Mouse (Mus musculus): ENCODE measurements at regions not wholly inside any gene's neighbourhood (a gene's known extent, or its start where the extent isn't known, plus 50 kb on each side); places are given as distances from the start of the nearest gene placed in this dataset.
A peak's percentile ranks its signal among the peaks of the same experiment; 100 is the strongest.

DNA sequence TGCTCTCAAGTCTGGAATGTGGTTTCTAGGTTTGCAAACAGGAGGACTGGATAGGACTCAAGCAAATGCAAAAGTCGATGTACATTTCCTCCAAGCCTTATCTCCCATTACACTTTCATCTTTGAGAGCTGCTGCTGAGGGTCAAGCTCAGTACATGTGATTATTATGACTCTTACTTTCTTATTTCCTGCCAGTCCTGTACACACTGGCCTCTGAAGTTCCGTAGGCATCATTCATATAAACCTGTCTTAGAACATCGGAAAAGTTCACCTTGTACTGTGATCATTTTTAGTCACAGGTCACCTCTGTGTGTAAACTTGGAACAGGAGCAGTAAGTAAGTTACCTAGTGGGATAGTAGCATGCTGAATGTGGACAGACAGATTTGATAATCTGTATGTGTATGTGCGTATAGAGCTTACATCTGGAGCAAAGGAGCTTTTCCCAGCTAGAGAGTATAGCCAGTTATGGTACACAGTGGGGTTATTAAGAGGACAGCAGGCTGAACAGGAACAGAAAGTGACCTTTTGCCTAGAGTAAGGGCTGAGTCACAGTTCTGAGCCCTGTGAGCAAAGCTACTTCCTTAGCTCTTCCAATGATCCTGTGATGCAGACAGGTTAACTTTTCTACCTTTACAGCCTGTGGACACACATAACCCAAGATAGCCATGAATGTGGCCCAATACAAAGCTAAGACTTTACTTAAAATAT is 319.2 kb upstream of the 4930452B06Rik start:
- Histone ChIP-seq H3K27ac (replicated peaks; ENCODE audit: low read depth, low read length) (no peak overlapping the region), H3K27me3 (ENCODE audit: control insufficient read depth, insufficient read depth, low read length) (no peaks in the 10 kb centered on the region), H3K4me2 (ENCODE audit: low read depth, low read length) (no peak overlapping the region), H3K9ac (replicated peaks; ENCODE audit: low read length) (no peak overlapping the region), H3K9me3 (replicated peaks; ENCODE audit: control insufficient read depth, low read length) (no peaks in the 10 kb centered on the region), H3K36me3 (replicated peaks; ENCODE audit: control insufficient read depth, insufficient read depth, low read depth, low read length) (no peaks in the 10 kb centered on the region), H3K4me1 (ENCODE audit: control insufficient read depth, insufficient read depth, low read length) (no peaks in the 10 kb centered on the region), H3K4me3 (ENCODE audit: low read depth, low read length) (no peak overlapping the region)
- ATAC-seq (replicated peaks; ENCODE audit: insufficient number of reproducible peaks, low FRiP score, low TSS enrichment, low read depth) = no peak
- WGBS = 88% methylated on average over 4 of the region's 4 CpGs
- no peak for DNase-seq (ENCODE audit: low spot score)

DNA sequence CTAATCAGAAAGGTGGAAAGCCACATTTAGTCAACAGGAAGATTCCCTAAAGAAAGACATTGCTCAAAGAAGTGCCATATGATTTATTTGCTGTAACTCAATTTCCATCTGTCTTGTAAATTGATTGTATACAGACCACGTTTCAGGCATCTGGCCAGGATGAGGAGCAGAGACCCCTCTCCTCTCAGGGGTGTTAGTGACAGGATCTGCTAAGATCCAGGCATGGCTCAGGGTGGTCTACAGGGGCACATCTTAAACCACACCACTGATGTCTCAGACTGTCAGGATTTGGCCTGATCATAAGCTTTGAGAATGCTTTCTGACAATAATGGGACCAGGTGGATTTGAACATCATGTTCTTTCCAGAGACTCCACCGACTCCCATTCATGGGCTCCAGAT is 295.5 kb upstream of the 4930452B06Rik start:
- no peaks in the 10 kb centered on the region for H3K4me1 ChIP-seq (ENCODE audit: control insufficient read depth, insufficient read depth, low read length)
- no peaks in the 10 kb centered on the region for H3K9me3 ChIP-seq (replicated peaks; ENCODE audit: control insufficient read depth, low read length)
- WGBS = 50% methylated on average over 2 of the region's 2 CpGs
- ATAC-seq (replicated peaks; ENCODE audit: insufficient number of reproducible peaks, low FRiP score, low TSS enrichment, low read depth) (no peak), DNase-seq (ENCODE audit: low spot score) (peak; percentile 22)
- H3K27ac ChIP-seq (replicated peaks; ENCODE audit: low read depth, low read length) = no peak overlapping the region
- H3K27me3 ChIP-seq (ENCODE audit: control insufficient read depth, insufficient read depth, low read length) = no peaks in the 10 kb centered on the region
- no peak overlapping the region for H3K4me2 ChIP-seq (ENCODE audit: low read depth, low read length)
- no peak overlapping the region for H3K9ac ChIP-seq (replicated peaks; ENCODE audit: low read length)
- H3K4me3 ChIP-seq (ENCODE audit: low read depth, low read length) = no peak overlapping the region
- H3K36me3 ChIP-seq (replicated peaks; ENCODE audit: control insufficient read depth, insufficient read depth, low read depth, low read length) = no peaks in the 10 kb centered on the region

DNA sequence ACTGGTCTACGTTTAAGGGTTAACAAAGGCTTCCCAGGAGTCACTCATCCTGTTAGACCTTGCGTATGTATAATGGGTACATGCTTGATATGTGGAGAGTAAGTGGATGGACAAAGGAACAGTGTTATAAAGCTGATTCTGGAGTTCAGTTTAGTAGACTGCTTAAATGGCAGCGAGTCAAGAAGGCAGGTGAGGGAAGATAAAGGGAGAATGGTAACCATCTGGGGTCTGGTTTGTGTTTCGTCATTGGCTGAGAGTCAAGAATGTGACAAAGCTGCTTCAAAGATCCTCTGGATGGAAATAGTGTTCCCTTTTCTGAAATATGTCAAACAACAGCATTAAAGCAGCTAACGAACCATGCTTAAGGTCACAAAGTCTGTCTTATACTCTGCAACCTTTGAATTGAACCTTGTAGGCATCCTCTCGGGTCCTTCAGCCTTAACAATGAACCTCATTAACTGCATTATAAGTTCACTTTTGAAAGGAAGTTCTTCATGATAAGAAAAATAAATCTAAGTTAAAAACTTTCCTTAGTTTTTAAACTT is 286.9 kb upstream of the 4930452B06Rik start:
- H3K4me2 ChIP-seq (ENCODE audit: low read depth, low read length) = no peak overlapping the region
- no peaks in the 10 kb centered on the region for H3K27me3 ChIP-seq (ENCODE audit: control insufficient read depth, insufficient read depth, low read length)
- H3K9ac ChIP-seq (replicated peaks; ENCODE audit: low read length) = no peak overlapping the region
- no peaks in the 10 kb centered on the region for H3K36me3 ChIP-seq (replicated peaks; ENCODE audit: control insufficient read depth, insufficient read depth, low read depth, low read length)
- ATAC-seq (replicated peaks; ENCODE audit: insufficient number of reproducible peaks, low FRiP score, low TSS enrichment, low read depth) = no peak
- no peak overlapping the region for H3K4me3 ChIP-seq (ENCODE audit: low read depth, low read length)
- H3K4me1 ChIP-seq (ENCODE audit: control insufficient read depth, insufficient read depth, low read length) = no peaks in the 10 kb centered on the region
- WGBS = 45% methylated on average over 6 of the region's 6 CpGs
- no peaks in the 10 kb centered on the region for H3K9me3 ChIP-seq (replicated peaks; ENCODE audit: control insufficient read depth, low read length)
- DNase-seq (ENCODE audit: low spot score) = peak; percentile 48
- no peak overlapping the region for H3K27ac ChIP-seq (replicated peaks; ENCODE audit: low read depth, low read length)

DNA sequence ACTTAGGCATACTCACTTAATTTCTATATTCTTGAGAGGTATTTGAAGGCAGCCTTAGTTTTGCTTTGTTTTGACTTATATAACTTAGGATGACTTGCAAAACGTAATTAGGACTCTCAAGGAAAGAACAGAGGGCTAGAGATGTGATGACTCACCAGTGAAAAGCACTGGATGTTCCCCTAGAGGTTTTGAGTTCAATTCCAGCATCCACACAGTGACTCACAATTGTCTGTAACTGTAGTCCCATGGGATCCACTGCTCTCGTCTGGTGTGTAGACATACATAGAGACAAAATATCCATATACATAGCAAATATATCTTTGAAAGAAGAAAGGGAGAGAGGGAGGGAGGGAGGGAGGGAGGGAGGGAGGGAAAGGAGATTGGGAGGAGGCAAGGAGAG is 282.7 kb upstream of the 4930452B06Rik start:
- Histone ChIP-seq H3K9ac (replicated peaks; ENCODE audit: low read length) (no peak overlapping the region), H3K4me3 (ENCODE audit: low read depth, low read length) (no peak overlapping the region), H3K4me1 (ENCODE audit: control insufficient read depth, insufficient read depth, low read length) (no peaks in the 10 kb centered on the region), H3K27ac (replicated peaks; ENCODE audit: low read depth, low read length) (no peak overlapping the region), H3K27me3 (ENCODE audit: control insufficient read depth, insufficient read depth, low read length) (no peaks in the 10 kb centered on the region), H3K9me3 (replicated peaks; ENCODE audit: control insufficient read depth, low read length) (no peaks in the 10 kb centered on the region), H3K4me2 (ENCODE audit: low read depth, low read length) (no peak overlapping the region), H3K36me3 (replicated peaks; ENCODE audit: control insufficient read depth, insufficient read depth, low read depth, low read length) (no peaks in the 10 kb centered on the region)
- ATAC-seq (replicated peaks; ENCODE audit: insufficient number of reproducible peaks, low FRiP score, low TSS enrichment, low read depth) (no peak), DNase-seq (ENCODE audit: low spot score) (no peak)
- WGBS = 58% methylated on average over 2 of the region's 2 CpGs

DNA sequence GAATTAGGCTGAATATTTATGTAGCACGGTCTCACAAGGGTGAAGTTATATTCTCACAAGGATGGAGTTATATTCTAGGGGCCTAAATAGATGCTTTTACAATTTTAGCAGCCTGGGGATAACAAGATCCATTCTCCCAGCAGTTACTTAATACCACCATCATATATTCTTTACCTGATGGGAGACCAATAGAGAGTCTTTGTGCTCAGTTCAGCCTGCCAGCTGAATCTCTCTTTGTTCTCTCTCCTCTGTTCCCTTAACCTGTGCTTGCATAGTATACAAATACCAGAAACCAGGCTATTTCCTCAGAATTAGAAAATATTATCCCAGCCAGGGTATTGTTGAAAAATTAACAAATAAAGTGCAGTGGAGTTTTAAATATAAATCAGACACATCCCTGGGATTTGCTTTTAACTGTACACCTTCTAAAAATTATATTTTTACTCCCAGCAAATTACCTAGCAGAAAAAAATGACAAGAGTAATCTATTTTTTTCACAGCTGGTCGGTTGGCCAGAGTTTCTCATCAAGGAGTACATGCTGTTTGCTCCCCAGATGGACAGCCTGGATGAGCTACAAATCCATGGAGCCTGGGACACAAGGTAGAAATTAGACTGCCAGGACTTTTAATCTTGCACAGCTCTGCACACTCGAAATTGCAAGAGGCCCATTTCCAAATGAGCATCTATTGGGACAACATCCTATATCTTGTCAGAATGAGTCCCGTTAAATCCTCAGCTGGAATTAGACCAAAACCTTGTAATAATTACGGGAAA is 281.0 kb upstream of the 4930452B06Rik start:
- Histone ChIP-seq H3K4me2 (ENCODE audit: low read depth, low read length) (no peak overlapping the region), H3K4me1 (ENCODE audit: control insufficient read depth, insufficient read depth, low read length) (no peaks in the 10 kb centered on the region), H3K27me3 (ENCODE audit: control insufficient read depth, insufficient read depth, low read length) (no peaks in the 10 kb centered on the region), H3K9ac (replicated peaks; ENCODE audit: low read length) (no peak overlapping the region), H3K36me3 (replicated peaks; ENCODE audit: control insufficient read depth, insufficient read depth, low read depth, low read length) (no peaks in the 10 kb centered on the region), H3K4me3 (ENCODE audit: low read depth, low read length) (no peak overlapping the region), H3K27ac (replicated peaks; ENCODE audit: low read depth, low read length) (no peak overlapping the region), H3K9me3 (replicated peaks; ENCODE audit: control insufficient read depth, low read length) (no peaks in the 10 kb centered on the region)
- no peak for ATAC-seq (replicated peaks; ENCODE audit: insufficient number of reproducible peaks, low FRiP score, low TSS enrichment, low read depth)
- no peak for DNase-seq (ENCODE audit: low spot score)
- WGBS = 75% methylated on average over 5 of the region's 5 CpGs

DNA sequence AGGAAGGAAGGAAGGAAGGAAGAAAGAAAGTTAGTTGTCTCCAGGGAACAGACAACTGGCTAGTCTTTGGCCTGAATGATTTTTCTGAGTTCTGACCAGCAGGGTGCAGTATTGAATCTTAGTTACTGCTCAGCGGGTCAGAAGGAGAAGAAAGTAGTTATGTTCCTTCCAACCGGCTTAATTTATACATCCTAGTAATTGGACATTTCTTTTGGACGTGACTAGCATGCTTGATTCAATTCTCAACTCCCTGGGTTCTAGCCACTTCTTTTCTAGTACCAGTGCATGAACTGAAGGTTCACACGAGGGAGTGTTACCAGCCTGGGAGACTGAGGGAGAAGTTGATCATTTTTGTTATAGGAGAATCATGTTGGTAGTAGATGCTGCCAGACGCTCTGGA is 269.1 kb upstream of the 4930452B06Rik start:
- ATAC-seq (replicated peaks; ENCODE audit: insufficient number of reproducible peaks, low FRiP score, low TSS enrichment, low read depth) (no peak), DNase-seq (ENCODE audit: low spot score) (peak; percentile 74)
- WGBS = 28% methylated on average over 5 of the region's 5 CpGs
- Histone ChIP-seq H3K27ac (replicated peaks; ENCODE audit: low read depth, low read length) (no peak overlapping the region), H3K36me3 (replicated peaks; ENCODE audit: control insufficient read depth, insufficient read depth, low read depth, low read length) (no peaks in the 10 kb centered on the region), H3K9me3 (replicated peaks; ENCODE audit: control insufficient read depth, low read length) (no peaks in the 10 kb centered on the region), H3K27me3 (ENCODE audit: control insufficient read depth, insufficient read depth, low read length) (no peaks in the 10 kb centered on the region), H3K4me1 (ENCODE audit: control insufficient read depth, insufficient read depth, low read length) (no peaks in the 10 kb centered on the region), H3K9ac (replicated peaks; ENCODE audit: low read length) (no peak overlapping the region), H3K4me3 (ENCODE audit: low read depth, low read length) (no peak overlapping the region), H3K4me2 (ENCODE audit: low read depth, low read length) (no peak overlapping the region)
